Mouse (Mus musculus) bone marrow, adult 2 months (tissue): Measurements from ENCODE around the gene Tor2a.

Experiments used
- CTCF ChIP-seq: fragments of 200-500 bp; IDR thresholded peaks from 2 replicates; pipeline ENCODE4 v1.5.1; 2011; ENCODE audit warnings: low read length, control low read depth; ENCODE audit not compliant: control insufficient read depth, insufficient read depth
- POLR2A ChIP-seq: fragments of 200-500 bp; IDR thresholded peaks from 2 replicates; pipeline ENCODE4 v1.6.1; 2011; ENCODE audit warnings: low read depth, mild to moderate bottlenecking, control low read depth, low read length, borderline replicate concordance; ENCODE audit not compliant: control insufficient read depth

DNA sequence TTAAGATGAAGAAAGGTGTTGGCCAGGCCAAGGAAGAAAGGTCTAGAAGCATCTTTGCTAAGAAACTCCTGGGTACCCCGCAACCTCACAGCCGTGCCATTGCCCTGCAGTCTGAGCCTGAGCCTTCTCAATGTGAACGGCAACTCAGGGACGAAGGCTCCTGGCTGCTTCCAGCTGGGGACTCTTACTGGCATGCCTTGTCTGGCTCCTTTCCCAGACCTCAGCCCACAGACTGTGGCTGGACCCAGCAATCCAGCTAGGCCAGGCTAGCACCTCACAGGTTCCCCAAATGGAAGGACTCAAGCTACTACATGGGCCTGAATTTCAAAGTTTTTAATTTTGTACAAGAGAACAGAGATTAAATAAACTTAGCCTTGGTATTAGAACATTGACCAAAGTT, 4.8 kb downstream of the Tor2a start:
- TF ChIP-seq CTCF: no peak
- TF ChIP-seq POLR2A: no peak
